Mouse (Mus musculus) liver, embryonic 14.5 days (tissue): Measurements from ENCODE around the gene Myo18a. TPM values are rescaled to one million over a fixed set of nuclear protein-coding genes. Genes with fewer than 3 reads are reported as not detected.

Experiments
- ATAC-seq: fragments of 200-750 bp; cut with Nextera tagmentation; 2 replicates; pipeline ENCODE4 v1.8.0; 2017; ENCODE audit warnings: moderate number of reproducible peaks, mild to moderate bottlenecking, moderate library complexity; ENCODE audit not compliant: insufficient read depth
- DNase-seq, 3 experiments: peaks; one replicate each; pipeline ENCODE4 v3.0.0-alpha.2; 2012 to 2013; ENCODE audit warnings: low read depth in 3 of 3, low spot score in 3 of 3
- H3K27ac ChIP-seq: fragments of 300-500 bp; sonication (generic); 2 replicates; pipeline ENCODE4 v1.5.1; 2014; ENCODE audit warnings: moderate library complexity, mild to moderate bottlenecking, control low read depth, inconsistent platforms
- H3K27me3 ChIP-seq: fragments of 300-500 bp; sonication (generic); 2 replicates; pipeline ENCODE4 v1.6.1; 2014; ENCODE audit warnings: mild to moderate bottlenecking, low read length, moderate library complexity; ENCODE audit not compliant: control insufficient read depth, insufficient read depth
- H3K36me3 ChIP-seq: fragments of 300-500 bp; sonication (generic); replicated peaks from 2 replicates; pipeline ENCODE4 v1.6.1; 2014; ENCODE audit warnings: low read depth; ENCODE audit not compliant: control insufficient read depth, insufficient read depth
- H3K4me1 ChIP-seq, 2 experiments: fragments of 200-500 bp in 1 of 2; fragments of 300-500 bp in 1 of 2; sonication (generic) in 1 of 2; replicated peaks; 2 replicates each; pipeline ENCODE4 v1.6.1; 2012 to 2014; ENCODE audit warnings: antibody characterized with exemption in 1 of 2, inconsistent platforms in 1 of 2, low read length in 1 of 2; ENCODE audit not compliant: control insufficient read depth in 2 of 2, insufficient read depth in 2 of 2
- H3K4me2 ChIP-seq: fragments of 300-500 bp; sonication (generic); 2 replicates; pipeline ENCODE4 v1.6.1; 2014; ENCODE audit warnings: low read depth, mild to moderate bottlenecking, control low read depth, moderate library complexity
- H3K4me3 ChIP-seq, 2 experiments: fragments of 200-500 bp in 1 of 2; fragments of 300-500 bp in 1 of 2; sonication (generic) in 1 of 2; 2 replicates each; pipeline ENCODE4 v1.5.1; 2012 to 2014; ENCODE audit warnings: low read depth in 2 of 2, low read length in 2 of 2, mild to moderate bottlenecking in 2 of 2, control low read depth in 1 of 2, inconsistent platforms in 1 of 2, moderate library complexity in 1 of 2; ENCODE audit not compliant: insufficient read depth in 1 of 2
- H3K9ac ChIP-seq: fragments of 300-500 bp; sonication (generic); replicated peaks from 2 replicates; pipeline ENCODE4 v1.6.1; 2014; ENCODE audit warnings: mild to moderate bottlenecking, control low read depth, moderate library complexity
- H3K9me3 ChIP-seq: fragments of 300-500 bp; sonication (generic); 2 replicates; pipeline ENCODE4 v1.6.1; 2016; ENCODE audit warnings: low read length, mixed read lengths; ENCODE audit not compliant: control insufficient read depth
- CTCF ChIP-seq: IDR thresholded peaks from 2 replicates; pipeline ENCODE4 v1.5.1; 2016; ENCODE audit warnings: antibody characterized with exemption, low read depth, control low read depth
- EP300 ChIP-seq: IDR thresholded peaks from 2 replicates; pipeline ENCODE4 v1.6.1; 2016; ENCODE audit warnings: antibody characterized with exemption, low read depth
- WGBS: fragments of 180-500 bp; shearing (Covaris S2); extraction: QIAGEN DNeasy Blood & Tissue Kit; methylation state at CpG from one replicate; pipeline ENCODE4 v1.1.7; 2014; ENCODE audit not compliant: insufficient replicate concordance; 5-methylcytosine and 5-hydroxymethylcytosine counted together
- polyA plus RNA-seq, 2 experiments: library from polyadenylated mRNA; depleted of rRNA in 1 of 2; stranded (reverse) in 1 of 2; unstranded in 1 of 2; fragments of >200 nt; fragmentation: Nextera tagmentation in 1 of 2; extraction: Ambion mirVana in 1 of 2; gene quantifications; 2 replicates each; pipeline versions ENCODE4 v1.2.1 to v1.2.3; 2012 to 2014

The Myo18a gene
- polyA plus RNA-seq, 2 experiments: 13.5 to 15.4 TPM

DNA sequence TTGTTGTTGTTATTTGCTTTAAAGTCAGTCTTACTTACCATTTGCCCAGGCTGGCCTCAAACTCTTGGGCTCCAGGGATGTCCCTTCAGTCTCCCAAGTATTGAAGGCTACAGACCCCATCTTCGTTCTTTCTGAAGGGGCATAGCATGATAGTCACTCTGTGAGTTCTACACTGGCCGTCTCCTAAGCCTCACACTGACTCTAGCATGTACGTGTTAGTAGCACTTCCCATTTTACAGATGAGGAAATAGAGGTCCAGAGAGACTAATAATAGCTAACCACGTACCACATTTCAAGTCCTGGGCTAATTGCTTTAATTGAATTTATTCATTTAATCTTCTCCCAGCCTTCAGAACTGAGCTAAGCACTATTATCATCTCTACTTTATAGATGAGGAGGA, 3.0 kb upstream of the Myo18a start:
- H3K4me2 ChIP-seq: no peak overlapping the region
- DNase-seq: no peak
- no peak overlapping the region for H3K4me3 ChIP-seq
- WGBS: 45% methylated on average over 4 of the region's 4 CpGs
- no peak overlapping the region for H3K9ac ChIP-seq
- no peaks in the 10 kb centered on the region for H3K27me3 ChIP-seq
- no peak overlapping the region for H3K27ac ChIP-seq
- H3K9me3 ChIP-seq: no peaks in the 10 kb centered on the region
- no peaks in the 10 kb centered on the region for H3K36me3 ChIP-seq
- no peak for ATAC-seq
- peaks cover 10 to 12% of the 10 kb centered on the region in 2 experiments for H3K4me1 ChIP-seq
- TF ChIP-seq CTCF (no peak), EP300 (no peak)

DNA sequence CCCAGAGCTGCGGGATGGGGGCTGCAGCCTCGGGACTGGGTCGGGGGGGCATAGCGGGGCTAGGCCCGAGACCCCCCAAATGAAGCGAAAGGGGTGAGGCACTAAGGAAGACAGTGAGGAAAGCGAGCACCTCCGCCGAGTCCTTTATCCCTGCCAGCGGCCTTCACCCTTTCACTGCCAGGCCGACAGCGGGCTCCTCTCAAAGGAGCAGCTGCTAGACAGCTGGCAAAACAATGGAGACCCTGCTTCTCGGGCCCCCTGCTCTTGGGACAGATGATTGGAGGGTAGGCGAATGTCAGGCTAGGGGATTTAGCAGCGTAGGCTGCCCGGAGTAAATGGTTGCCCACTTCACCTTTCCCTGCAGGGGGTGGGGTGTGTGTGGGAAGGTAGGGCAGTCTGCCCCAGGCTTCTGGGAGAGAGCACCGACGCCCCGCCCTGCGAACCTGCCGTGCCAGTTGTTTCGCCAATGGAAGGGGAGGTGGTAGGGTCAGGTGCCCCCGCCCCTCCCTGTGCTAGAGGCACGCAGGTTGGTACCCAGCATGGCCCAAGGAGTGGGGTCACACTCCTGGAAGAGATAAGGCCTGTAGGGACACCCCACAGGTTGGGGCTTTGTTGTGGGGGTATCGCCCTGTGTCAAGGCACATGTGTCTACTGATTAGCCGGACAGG, 761 bp downstream of the Myo18a start:
- peaks cover 29 to 37% of the 10 kb centered on the region in 2 experiments for H3K4me1 ChIP-seq
- ATAC-seq (peak; percentile 61), DNase-seq (peak in 1 of 3 experiments; percentile 57)
- H3K9me3 ChIP-seq: no peaks in the 10 kb centered on the region
- H3K27ac ChIP-seq: peak overlapping the region; percentile 87
- no peaks in the 10 kb centered on the region for H3K27me3 ChIP-seq
- no peak for TF ChIP-seq EP300
- TF ChIP-seq CTCF: peak; percentile 17; the same call in 1 of the 2 replicates
- WGBS: under 1% methylated on average over 26 of the region's 26 CpGs
- peak overlapping the region; percentile 88 for H3K9ac ChIP-seq
- H3K4me3 ChIP-seq: peak overlapping the region; percentile 76 to 91
- H3K36me3 ChIP-seq: no peaks in the 10 kb centered on the region
- peak overlapping the region; percentile 99 for H3K4me2 ChIP-seq

DNA sequence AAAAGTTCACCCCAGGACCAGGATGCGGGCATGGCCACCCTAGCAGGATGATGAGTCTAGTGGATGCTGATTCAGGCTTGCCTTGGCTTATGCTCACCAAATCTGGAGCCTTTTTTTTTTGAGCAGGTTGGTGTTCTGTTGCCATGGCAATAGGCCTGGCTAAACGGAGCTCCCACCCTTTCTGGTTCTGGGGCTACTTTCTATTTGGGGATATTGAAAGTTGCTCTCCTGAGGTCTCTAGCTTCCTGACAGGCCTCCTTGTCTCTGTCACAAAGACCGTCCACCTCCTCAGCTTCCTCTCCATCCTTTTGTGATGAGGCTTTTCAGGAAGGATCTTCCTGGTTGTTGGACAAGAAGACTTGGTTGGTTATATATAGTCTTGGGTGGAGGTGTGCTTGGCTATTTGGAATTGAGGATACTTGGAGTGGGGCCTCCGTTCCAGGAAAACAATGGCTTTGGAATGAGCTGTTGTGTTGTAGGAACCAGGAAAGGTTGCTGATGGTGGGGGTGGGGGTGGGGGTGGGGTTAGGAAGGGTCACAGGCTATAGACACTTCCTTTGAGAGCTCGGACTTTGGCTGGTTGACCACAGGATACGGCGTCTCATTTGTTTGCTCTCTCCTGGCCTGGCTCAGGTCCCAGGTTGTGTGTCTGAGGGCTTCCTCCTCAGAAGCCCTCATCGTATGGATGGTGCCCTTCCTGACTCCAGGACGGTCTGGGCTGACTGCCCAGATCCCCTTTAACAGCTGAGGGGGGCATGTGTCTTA, 1.8 kb downstream of the Myo18a start:
- WGBS: 44% methylated on average over 9 of the region's 9 CpGs
- H3K4me1 ChIP-seq: peaks cover 37 to 46% of the 10 kb centered on the region in 2 experiments
- H3K4me3 ChIP-seq: peak overlapping the region; percentile 76 to 91
- H3K9me3 ChIP-seq: no peaks in the 10 kb centered on the region
- TF ChIP-seq CTCF (no peak), EP300 (no peak)
- H3K4me2 ChIP-seq: peak overlapping the region; percentile 99
- H3K27me3 ChIP-seq: no peaks in the 10 kb centered on the region
- peak overlapping the region; percentile 88 for H3K9ac ChIP-seq
- no peak for ATAC-seq
- peak overlapping the region; percentile 87 for H3K27ac ChIP-seq
- no peaks in the 10 kb centered on the region for H3K36me3 ChIP-seq
- DNase-seq: no peak

DNA sequence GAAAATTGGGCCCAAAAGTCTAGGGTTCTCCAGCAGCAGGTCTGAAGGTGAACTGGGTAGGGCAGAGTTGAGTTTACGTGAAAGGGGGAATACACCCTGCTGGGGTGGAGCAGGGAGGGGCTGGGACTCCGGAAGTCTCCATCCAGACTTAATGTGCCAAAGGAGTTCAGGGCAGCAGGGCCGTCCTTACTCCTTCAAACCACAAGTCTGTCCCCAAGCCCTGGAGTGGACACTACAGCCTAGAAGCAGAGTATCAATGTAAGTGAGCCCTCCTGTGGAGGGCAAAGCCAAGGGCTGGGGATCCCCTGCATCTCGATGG, 2.4 kb downstream of the Myo18a start:
- H3K4me3 ChIP-seq: peak overlapping the region; percentile 33 to 64
- 19% methylated on average over 4 of the region's 4 CpGs for WGBS
- peaks cover 42 to 51% of the 10 kb centered on the region in 2 experiments for H3K4me1 ChIP-seq

DNA sequence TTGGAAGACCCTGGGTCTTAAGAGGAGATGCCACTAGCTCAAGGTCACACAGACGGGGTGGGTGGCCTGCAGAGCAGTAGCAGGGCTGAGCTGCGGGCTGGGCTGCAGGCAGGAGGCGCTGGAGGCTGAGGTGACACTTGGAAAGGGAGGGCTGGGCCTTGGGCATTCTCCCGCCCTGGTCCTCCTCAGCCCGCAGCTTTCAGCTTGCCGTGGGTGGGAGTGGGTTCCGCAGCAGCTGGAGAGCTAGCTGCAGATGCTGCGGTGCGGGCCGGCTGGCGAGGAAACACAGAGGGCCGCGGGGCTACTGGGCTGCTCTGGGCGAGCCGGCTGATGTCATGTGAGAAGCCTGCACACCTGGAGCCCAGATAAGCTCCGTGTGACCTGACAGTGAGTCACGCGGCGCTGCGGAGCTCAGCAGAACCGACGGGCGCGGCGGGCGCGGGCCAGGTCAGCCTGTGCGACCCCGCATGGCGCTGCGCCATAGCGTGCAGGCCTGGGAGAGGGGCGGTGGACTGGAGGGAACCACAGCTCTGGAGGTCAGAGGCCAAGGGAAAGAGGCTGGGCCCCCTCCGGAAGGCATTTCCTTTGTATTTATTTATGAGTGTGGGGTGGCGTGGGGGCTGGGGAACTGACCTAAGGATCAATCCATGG, 3.4 kb downstream of the Myo18a start:
- 1% methylated on average over 35 of the region's 35 CpGs for WGBS
- H3K4me1 ChIP-seq: peaks cover 51 to 56% of the 10 kb centered on the region in 2 experiments
- H3K27ac ChIP-seq: peak overlapping the region; percentile 71
- no peak for DNase-seq
- no peaks in the 10 kb centered on the region for H3K27me3 ChIP-seq
- TF ChIP-seq CTCF (peak; percentile 91), EP300 (no peak)
- peak overlapping the region; percentile 51 to 64 for H3K4me3 ChIP-seq
- H3K36me3 ChIP-seq: no peaks in the 10 kb centered on the region
- ATAC-seq: peak; percentile 50
- peak overlapping the region; percentile 79 for H3K9ac ChIP-seq
- no peaks in the 10 kb centered on the region for H3K9me3 ChIP-seq
- H3K4me2 ChIP-seq: peak overlapping the region; percentile 99

More for the DNA sequence above, 2.4 kb downstream of the Myo18a start:
- no peak for DNase-seq
- ATAC-seq: no peak
- Histone ChIP-seq H3K9me3 (no peaks in the 10 kb centered on the region), H3K4me2 (peak overlapping the region; percentile 99), H3K27ac (peak overlapping the region; percentile 87), H3K9ac (peak overlapping the region; percentile 79), H3K36me3 (no peaks in the 10 kb centered on the region), H3K27me3 (no peaks in the 10 kb centered on the region)
- no peak for TF ChIP-seq CTCF
- no peak for TF ChIP-seq EP300
